Mouse (Mus musculus) stomach, embryonic 15.5 days (tissue): ENCODE measurements around the gene Clip3. TPM values are rescaled to one million over a fixed set of nuclear protein-coding genes. Genes with fewer than 3 reads are reported as not detected.

Experiments
- ATAC-seq: fragments of 200-750 bp; cut with Nextera tagmentation; 2 replicates; pipeline ENCODE4 v1.8.0; 2017; ENCODE audit warnings: low read depth, moderate number of reproducible peaks, moderate TSS enrichment; ENCODE audit not compliant: insufficient read depth, low FRiP score
- H3K27ac ChIP-seq: fragments of 300-500 bp; sonication (generic); 2 replicates; pipeline ENCODE4 v1.5.1; 2015; ENCODE audit warnings: mild to moderate bottlenecking, inconsistent platforms
- H3K27me3 ChIP-seq: fragments of 300-500 bp; sonication (generic); replicated peaks from 2 replicates; pipeline ENCODE4 v1.6.1; 2015; ENCODE audit warnings: inconsistent platforms
- H3K36me3 ChIP-seq: fragments of 300-500 bp; sonication (generic); 2 replicates; pipeline ENCODE4 v1.6.1; 2015; ENCODE audit warnings: inconsistent platforms
- H3K4me1 ChIP-seq: fragments of 300-500 bp; sonication (generic); 2 replicates; pipeline ENCODE4 v1.6.1; 2015; ENCODE audit warnings: inconsistent platforms
- H3K4me2 ChIP-seq: fragments of 300-500 bp; sonication (generic); 2 replicates; pipeline ENCODE4 v1.6.1; 2015; ENCODE audit warnings: mild to moderate bottlenecking, inconsistent platforms
- H3K4me3 ChIP-seq: fragments of 300-500 bp; sonication (generic); replicated peaks from 2 replicates; pipeline ENCODE4 v1.5.1; 2015; ENCODE audit warnings: inconsistent platforms
- H3K9ac ChIP-seq: fragments of 300-500 bp; sonication (generic); 2 replicates; pipeline ENCODE4 v1.6.1; 2015; ENCODE audit warnings: inconsistent platforms
- H3K9me3 ChIP-seq: fragments of 300-500 bp; sonication (generic); 2 replicates; pipeline ENCODE4 v1.6.1; 2016; ENCODE audit warnings: inconsistent platforms
- WGBS: fragments of 180-500 bp; shearing (Covaris S2); methylation state at CpG from one replicate; pipeline ENCODE4 v1.1.7; 2015; 5-methylcytosine and 5-hydroxymethylcytosine counted together
- polyA plus RNA-seq: library from polyadenylated mRNA; unstranded; fragments of >200 nt; fragmentation: Nextera tagmentation; extraction: Ambion mirVana; gene quantifications from 2 replicates; pipeline ENCODE4 v1.2.1, GENCODE M21; 2015

The Clip3 gene
- 23.2 and 26.6 TPM in 2 replicates for polyA plus RNA-seq

DNA sequence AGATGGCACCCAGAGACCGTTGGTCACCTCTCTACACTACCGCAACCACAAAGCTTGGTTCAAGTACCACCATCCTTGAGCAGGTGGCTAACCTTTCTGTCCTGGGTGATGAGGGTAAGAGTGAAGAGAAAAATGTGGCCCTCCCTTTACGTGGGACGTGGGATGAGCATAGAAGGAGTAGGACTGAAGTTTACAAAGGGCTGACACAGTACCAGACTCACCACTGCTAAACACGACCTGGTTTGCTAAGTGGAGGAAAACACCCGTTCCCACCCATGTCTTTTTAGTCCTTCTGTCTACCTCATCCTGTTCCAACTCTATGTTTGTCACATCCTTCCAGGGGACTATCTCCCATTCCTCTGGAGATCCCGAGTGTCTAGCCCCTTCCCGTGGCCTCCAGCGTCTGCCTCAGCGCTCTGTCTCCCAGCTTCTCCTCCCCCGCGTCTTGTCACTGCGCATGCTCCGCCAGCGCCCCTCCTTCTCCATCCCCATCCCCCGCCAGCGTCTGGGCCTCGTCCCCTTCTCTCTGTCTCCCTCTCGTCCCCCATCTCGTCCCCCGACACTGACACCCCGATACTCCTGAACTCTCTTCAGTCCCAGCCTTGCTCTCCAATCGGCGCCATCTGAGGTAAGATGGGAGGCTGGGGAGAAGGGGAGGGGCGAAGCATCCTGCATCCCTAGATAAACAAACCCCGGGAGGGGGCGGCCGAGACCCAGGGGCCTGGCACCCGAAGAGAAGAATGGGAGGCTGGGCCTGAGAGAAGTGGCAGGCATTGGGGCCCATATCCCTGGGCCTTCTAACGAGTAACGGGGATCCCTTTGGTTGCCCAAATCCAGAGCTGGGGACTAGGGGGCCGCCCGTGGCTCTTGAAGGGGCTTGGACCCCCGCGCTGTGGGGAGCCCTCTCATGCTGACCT lies at the start of gene Clip3:
Clip3 (plus strand) TSS at position 514 of the 917 bp plus-strand sequence.
- Histone ChIP-seq H3K27me3 (no peaks in the 10 kb centered on the region), H3K4me1 (0 out of 2 replicates have a peak, but pooled peaks cover 11% of the 10 kb centered on the region), H3K9me3 (no peaks in the 10 kb centered on the region), H3K9ac (peak within 1 kb of the TSS; percentile 59), H3K27ac (peak within 1 kb of the TSS; percentile 59), H3K4me2 (peak within 1 kb of the TSS; percentile 66), H3K4me3 (peak within 1 kb of the TSS; percentile 62), H3K36me3 (no peaks in the 10 kb centered on the region)
- peak; percentile 54 for ATAC-seq
- 8% methylated on average over 35 of the region's 35 CpGs for WGBS

DNA sequence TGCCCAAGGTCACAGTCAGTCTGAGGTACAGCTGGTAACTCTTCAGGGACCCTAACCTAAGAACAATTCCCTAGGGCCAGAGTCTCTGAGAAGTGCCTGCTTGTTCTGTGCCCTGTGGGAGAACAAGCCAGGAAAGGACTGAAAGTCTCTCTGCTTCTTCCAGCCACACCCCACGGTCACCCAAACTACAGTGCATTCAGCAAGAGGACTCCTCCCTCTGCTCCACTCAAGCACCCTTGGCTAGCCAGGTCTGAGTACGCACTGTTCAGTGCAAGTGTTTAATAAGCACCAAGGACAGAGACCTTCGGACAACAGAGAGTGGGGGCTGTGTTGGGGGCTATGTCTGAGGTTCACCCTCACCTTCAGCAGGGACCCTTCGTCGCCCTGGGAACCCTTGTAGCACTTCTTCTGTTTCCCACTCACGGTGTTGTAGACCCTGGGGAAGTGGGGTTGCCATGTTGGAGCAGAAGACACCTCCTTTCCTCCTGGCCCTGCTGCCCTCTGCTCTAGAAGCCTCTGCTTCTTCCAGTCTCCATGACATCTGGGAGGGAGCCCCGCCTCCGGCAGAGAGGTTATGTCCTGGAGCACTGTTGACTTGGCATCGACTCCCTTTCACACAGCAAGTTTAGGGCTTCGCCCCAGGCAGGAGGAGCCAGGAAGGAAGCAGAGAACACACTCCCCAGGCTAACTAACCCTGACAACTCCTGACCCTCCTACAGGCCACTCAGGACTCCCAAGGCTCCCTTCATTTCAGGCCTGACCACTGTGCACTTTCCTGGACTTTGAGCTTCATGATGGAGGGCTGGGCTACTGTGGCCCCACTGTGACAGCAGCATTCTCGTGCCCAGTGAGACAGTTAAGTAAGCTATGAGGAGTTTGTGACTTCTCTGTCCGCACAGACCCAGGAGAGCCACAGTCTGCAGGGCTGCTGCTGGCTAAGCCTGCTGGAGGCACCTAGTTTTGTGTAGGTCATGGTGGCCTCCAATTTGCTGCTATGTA lies 39.3 kb upstream of the Clip3 start:
- H3K27me3 ChIP-seq, result no peaks in the 10 kb centered on the region
- H3K4me2 ChIP-seq, result no peak overlapping the region
- no peak overlapping the region for H3K27ac ChIP-seq
- H3K4me1 ChIP-seq, result no peaks in the 10 kb centered on the region
- WGBS, result 74% methylated on average over 12 of the region's 12 CpGs
- H3K4me3 ChIP-seq, result no peak overlapping the region
- no peak overlapping the region for H3K9ac ChIP-seq
- ATAC-seq, result 0 out of 2 replicates have a peak, but pooled peaks have one; percentile 50
- 0 out of 2 replicates have a peak, but pooled peaks cover 4% of the 10 kb centered on the region for H3K36me3 ChIP-seq
- H3K9me3 ChIP-seq, result no peaks in the 10 kb centered on the region

DNA sequence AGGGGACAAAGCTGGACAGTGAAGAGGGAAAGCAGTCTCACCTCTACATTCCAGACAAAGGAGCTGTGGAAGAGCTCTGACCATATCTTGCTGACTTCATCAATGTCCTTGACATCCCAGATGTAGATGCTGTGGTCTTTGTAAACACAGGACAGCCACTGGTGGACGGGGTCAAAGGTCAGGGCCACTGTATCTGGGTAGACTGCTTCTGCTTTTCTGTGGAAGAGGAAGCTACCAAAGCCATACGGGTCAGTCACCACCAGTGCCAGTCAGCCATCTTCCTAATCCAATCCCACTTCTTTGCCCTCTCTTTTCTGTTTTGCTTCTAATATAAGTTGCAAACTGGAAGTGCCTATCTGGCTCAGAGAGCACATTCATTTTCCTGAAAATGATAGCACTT lies 26.5 kb upstream of the Clip3 start:
- WGBS, result 79% methylated on average over 2 of the region's 2 CpGs
- ATAC-seq, result no peak

DNA sequence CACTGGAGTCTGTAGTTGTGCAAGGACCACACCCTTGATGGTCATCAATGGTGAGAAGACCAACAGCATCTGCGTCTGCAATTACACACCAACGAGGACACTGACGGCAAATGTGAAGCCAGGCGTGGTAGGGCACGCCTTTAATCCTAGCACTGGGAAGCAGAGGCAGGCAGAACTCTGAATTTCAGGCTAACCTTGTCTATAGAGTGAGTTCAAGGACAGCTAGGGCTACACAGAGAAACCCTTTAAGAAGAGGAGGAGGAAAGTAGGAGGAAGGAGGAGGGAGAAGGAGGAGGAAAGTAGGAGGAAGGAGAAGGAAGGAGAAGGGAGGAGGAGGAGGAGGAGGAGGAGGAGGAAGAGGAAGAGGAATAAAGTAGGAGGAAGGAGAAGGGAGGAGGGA lies 26.0 kb upstream of the Clip3 start:
- peaks cover 11% of the 10 kb centered on the region; the same call in 1 of the 2 replicates for H3K36me3 ChIP-seq
- no peak overlapping the region for H3K4me2 ChIP-seq
- H3K4me3 ChIP-seq, result no peak overlapping the region
- no peak overlapping the region for H3K9ac ChIP-seq
- 94% methylated on average over 5 of the region's 5 CpGs for WGBS
- no peak for ATAC-seq
- no peak overlapping the region for H3K27ac ChIP-seq
- H3K27me3 ChIP-seq, result no peaks in the 10 kb centered on the region
- H3K9me3 ChIP-seq, result no peaks in the 10 kb centered on the region
- no peaks in the 10 kb centered on the region for H3K4me1 ChIP-seq

More for the DNA sequence above, 26.5 kb upstream of the Clip3 start:
- Histone ChIP-seq H3K9me3 (no peaks in the 10 kb centered on the region), H3K36me3 (peaks cover 9% of the 10 kb centered on the region; the same call in 1 of the 2 replicates), H3K4me3 (no peak overlapping the region), H3K4me2 (no peak overlapping the region), H3K9ac (no peak overlapping the region), H3K4me1 (no peaks in the 10 kb centered on the region), H3K27me3 (no peaks in the 10 kb centered on the region), H3K27ac (no peak overlapping the region)

DNA sequence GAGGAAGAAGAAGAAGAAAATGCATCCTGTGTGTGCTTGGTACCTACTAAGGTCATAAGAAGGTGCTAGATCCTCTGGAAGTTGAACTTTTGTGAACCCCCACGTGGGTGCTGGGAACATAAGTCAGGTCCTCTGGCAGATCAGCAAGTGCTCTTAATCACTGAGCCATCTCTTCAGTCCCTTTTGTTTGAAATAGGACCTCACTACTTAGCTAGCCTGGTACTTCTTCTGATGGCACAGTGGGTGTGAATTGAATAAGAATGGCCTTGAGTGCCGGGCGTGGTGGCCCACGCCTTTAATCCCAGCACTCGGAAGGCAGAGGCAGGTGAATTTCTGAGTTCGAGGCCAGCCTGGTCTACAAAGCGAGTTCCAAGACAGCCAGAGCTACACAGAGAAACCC lies 25.6 kb upstream of the Clip3 start:
- no peaks in the 10 kb centered on the region for H3K27me3 ChIP-seq
- ATAC-seq, result no peak
- H3K9me3 ChIP-seq, result no peaks in the 10 kb centered on the region
- no peak overlapping the region for H3K4me3 ChIP-seq
- 85% methylated on average over 7 of the region's 7 CpGs for WGBS
- H3K27ac ChIP-seq, result no peak overlapping the region
- H3K4me2 ChIP-seq, result no peak overlapping the region
- H3K4me1 ChIP-seq, result no peaks in the 10 kb centered on the region
- no peak overlapping the region for H3K9ac ChIP-seq
- peaks cover 10% of the 10 kb centered on the region; the same call in 1 of the 2 replicates for H3K36me3 ChIP-seq

DNA sequence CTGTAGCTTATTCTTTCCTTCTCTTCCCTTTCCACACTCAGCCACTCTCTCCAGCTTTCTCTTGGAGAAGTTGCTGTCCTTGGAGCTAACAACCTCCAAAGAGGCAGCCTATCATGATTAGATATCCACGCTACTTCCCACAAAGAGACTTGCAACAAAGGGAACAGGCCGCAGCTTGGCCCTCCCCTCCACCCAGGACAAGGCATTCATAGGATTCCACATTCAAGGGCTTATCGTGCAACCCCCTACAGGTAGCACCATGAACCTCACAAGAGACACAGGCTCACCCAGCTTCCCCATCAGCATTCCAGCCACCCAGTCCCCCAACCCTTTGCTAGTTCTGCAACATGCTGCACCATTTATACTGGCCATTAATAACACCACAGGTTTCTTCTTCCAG lies 24.7 kb upstream of the Clip3 start:
- H3K36me3 ChIP-seq, result peaks cover 14% of the 10 kb centered on the region; the same call in 1 of the 2 replicates
- no peak overlapping the region for H3K27ac ChIP-seq
- no peaks in the 10 kb centered on the region for H3K9me3 ChIP-seq
- ATAC-seq, result no peak
- H3K27me3 ChIP-seq, result no peaks in the 10 kb centered on the region
- no peak overlapping the region for H3K4me2 ChIP-seq
- WGBS, result 74% methylated on average over 3 of the region's 3 CpGs
- H3K4me3 ChIP-seq, result no peak overlapping the region
- H3K9ac ChIP-seq, result no peak overlapping the region
- H3K4me1 ChIP-seq, result no peaks in the 10 kb centered on the region

DNA sequence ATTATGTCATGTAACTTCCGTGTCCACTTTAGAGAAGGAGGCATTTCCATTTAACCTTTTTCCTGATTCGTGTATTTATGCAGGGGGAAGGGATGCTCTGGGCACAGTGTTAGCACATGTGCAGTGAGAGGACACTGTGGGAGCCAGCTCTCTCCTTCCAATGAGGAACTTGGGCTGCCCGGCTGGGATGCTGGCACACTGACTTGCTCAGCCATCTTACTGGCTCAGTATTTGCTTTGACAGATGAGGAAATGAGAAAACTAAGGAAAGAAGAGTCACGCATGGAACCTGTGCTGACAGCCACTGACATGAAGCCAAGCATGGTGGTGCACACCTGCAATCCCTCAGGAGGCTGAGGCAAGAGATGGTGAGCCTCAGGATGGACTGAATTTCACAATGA lies 21.9 kb upstream of the Clip3 start:
- no peak overlapping the region for H3K4me2 ChIP-seq
- WGBS, result 84% methylated on average over 4 of the region's 4 CpGs
- ATAC-seq, result no peak
- no peaks in the 10 kb centered on the region for H3K4me1 ChIP-seq
- no peak overlapping the region for H3K9ac ChIP-seq
- H3K36me3 ChIP-seq, result peaks cover 10% of the 10 kb centered on the region; the same call in 1 of the 2 replicates
- no peak overlapping the region for H3K4me3 ChIP-seq
- no peak overlapping the region for H3K27ac ChIP-seq
- H3K27me3 ChIP-seq, result no peaks in the 10 kb centered on the region
- H3K9me3 ChIP-seq, result no peaks in the 10 kb centered on the region

DNA sequence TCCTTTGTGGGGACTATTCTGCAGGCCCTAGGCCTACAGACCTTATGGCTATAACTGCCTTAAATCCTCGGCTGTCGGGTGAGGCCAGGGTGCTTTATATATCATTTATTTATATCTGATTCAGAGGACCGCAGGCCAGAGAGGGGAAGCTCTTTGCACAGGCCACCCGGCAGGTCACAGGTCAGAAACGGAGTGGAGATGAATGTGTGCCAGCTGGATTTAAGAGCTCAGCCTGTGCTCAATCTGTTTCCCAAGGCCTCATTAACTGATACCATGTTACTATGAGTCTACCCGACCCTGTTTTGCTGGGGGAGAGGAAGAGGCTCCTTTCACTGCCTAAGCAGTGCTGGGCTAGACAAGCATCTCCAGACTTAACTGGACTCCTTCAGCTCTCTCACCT lies 17.1 kb upstream of the Clip3 start:
- no peak for ATAC-seq
- Histone ChIP-seq H3K27ac (no peak overlapping the region), H3K4me2 (no peak overlapping the region), H3K36me3 (peaks cover 10% of the 10 kb centered on the region; the same call in 1 of the 2 replicates), H3K27me3 (no peaks in the 10 kb centered on the region), H3K4me1 (peaks cover under 1% of the 10 kb centered on the region; the same call in 1 of the 2 replicates), H3K4me3 (no peak overlapping the region), H3K9me3 (no peaks in the 10 kb centered on the region), H3K9ac (no peak overlapping the region)
- WGBS, result 53% methylated on average over 6 of the region's 6 CpGs

DNA sequence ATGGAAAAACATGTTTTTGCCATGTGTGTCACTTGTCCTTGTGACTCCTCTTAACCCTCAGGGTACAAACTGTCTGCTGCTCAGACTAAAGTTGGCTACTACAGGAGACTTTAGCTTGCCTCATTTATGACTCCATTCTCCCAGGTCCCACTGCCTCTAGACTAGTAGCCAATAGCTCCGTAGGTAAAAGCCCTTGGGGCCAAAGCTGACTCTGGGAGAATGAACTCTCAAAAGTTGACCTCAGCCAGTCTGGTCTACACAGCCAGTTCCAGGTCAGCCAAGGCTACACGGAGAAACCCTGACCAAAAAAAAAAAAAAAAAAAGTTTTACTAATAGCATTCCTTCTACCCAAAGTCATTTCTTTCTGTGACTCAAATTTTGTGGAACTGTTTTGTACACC lies 12.6 kb upstream of the Clip3 start:
- no peak for ATAC-seq
- peak overlapping the region; percentile 92; the same call in 1 of the 2 replicates for H3K4me3 ChIP-seq
- no peak overlapping the region for H3K27ac ChIP-seq
- no peaks in the 10 kb centered on the region for H3K36me3 ChIP-seq
- WGBS, result 51% methylated on average over 2 of the region's 2 CpGs
- no peaks in the 10 kb centered on the region for H3K9me3 ChIP-seq
- no peak overlapping the region for H3K9ac ChIP-seq
- peaks cover 3% of the 10 kb centered on the region; the same call in 1 of the 2 replicates for H3K4me1 ChIP-seq
- H3K4me2 ChIP-seq, result peak overlapping the region; percentile 94; the same call in 1 of the 2 replicates
- no peaks in the 10 kb centered on the region for H3K27me3 ChIP-seq

DNA sequence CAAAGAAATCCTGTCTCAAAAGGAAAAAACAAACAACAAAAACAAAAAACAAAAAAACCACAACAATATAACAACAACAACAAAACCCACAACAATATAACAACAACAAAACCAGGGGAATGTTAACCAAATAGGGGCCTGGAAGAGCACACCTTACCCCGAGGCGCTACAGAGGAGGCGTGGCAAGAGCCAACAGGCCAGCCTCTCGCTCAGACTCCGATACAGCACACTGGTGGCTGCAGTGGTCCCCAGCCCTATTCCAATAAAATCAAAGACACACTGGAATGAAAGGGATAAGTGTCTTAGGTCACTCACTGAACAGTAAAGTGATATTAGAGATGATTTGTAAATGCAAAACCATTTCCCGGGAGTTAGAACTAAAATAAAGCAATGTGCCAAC lies 12.0 kb upstream of the Clip3 start:
- Histone ChIP-seq H3K27me3 (no peaks in the 10 kb centered on the region), H3K9me3 (no peaks in the 10 kb centered on the region), H3K4me2 (peak overlapping the region; percentile 94), H3K36me3 (no peaks in the 10 kb centered on the region), H3K4me3 (peak overlapping the region; percentile 92), H3K9ac (no peak overlapping the region; the same call in 1 of the 2 replicates), H3K4me1 (peaks cover 3% of the 10 kb centered on the region; the same call in 1 of the 2 replicates), H3K27ac (peak overlapping the region; percentile 98)
- no peak for ATAC-seq
- whole genome bisulfite sequencing, result under 1% methylated on average over 6 of the region's 6 CpGs

DNA sequence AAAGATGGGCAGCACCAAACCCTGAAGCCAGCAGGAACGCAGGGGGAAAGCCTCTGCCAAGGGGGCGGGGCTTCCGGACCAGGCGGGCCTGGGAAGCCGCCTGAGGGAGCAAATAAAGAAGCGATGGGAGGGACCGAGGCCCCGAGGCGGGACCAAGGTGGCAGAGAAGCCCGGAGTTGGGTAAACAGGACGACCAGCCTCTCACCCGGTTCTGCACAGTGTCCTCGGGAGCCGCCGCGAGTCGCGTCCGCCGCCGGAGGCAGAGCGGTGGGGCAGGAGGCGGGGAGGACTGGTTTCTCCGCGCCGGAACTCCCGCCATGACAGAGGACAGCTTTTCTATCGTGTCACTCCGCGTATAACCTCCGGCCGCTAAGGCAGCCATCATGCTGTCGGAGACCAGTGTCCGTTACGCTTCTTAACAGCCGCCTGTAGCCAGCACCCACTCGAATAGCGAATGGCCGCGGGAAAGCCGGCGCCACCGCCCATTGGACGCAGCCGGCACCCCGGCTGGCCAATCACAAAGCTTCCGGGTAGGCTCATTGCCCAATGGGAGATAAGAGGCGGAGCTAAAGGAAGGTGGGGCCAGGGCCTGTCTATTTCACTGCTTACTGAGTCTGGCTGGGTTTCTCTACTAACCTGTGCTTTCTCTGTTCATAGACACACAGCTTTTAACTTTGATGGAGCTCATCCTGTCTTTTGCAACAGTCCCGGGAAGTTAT lies 11.4 kb upstream of the Clip3 start, which contains the start of the genes Thap8 and Wdr62:
Thap8 (plus strand) TSS at position 144 of the 719 bp plus-strand sequence.
Wdr62 (minus strand) TSS at position 469 of the 719 bp plus-strand sequence.
- ATAC-seq, result peak; percentile 93
- H3K36me3 ChIP-seq, result no peaks in the 10 kb centered on the region
- H3K4me1 ChIP-seq, result peaks cover 3% of the 10 kb centered on the region; the same call in 1 of the 2 replicates
- peak within 1 kb of the TSS; percentile 25; the same call in 1 of the 2 replicates for H3K9ac ChIP-seq
- peak within 1 kb of the TSS; percentile 94 for H3K4me2 ChIP-seq
- peak within 1 kb of the TSS; percentile 92 for H3K4me3 ChIP-seq
- WGBS, result under 1% methylated on average over 49 of the region's 49 CpGs
- no peaks in the 10 kb centered on the region for H3K27me3 ChIP-seq
- peak within 1 kb of the TSS; percentile 98 for H3K27ac ChIP-seq
- no peaks in the 10 kb centered on the region for H3K9me3 ChIP-seq
